Mouse (Mus musculus) intestine, postnatal 0 days (tissue): ENCODE measurements around the gene Spcs2. TPM values are rescaled to one million over a fixed set of nuclear protein-coding genes. Genes with fewer than 3 reads are reported as not detected.
A peak's percentile ranks its signal among the peaks of the same experiment; 100 is the strongest.

ENCODE experiments used
- ATAC-seq: fragments of 200-750 bp; cut with Nextera tagmentation; 2 replicates; pipeline ENCODE4 v1.8.0; 2017; ENCODE audit warnings: mild to moderate bottlenecking, moderate TSS enrichment, moderate library complexity
- H3K27ac ChIP-seq: fragments of 300-500 bp; sonication (generic); 2 replicates; pipeline ENCODE4 v1.5.1; 2014; ENCODE audit warnings: mild to moderate bottlenecking, low read depth, low read length, moderate library complexity
- H3K27me3 ChIP-seq: fragments of 300-500 bp; sonication (generic); replicated peaks from 2 replicates; pipeline ENCODE4 v1.6.1; 2014; ENCODE audit warnings: low read length, mixed read lengths; ENCODE audit not compliant: control insufficient read depth, insufficient read depth
- H3K36me3 ChIP-seq: fragments of 300-500 bp; sonication (generic); 2 replicates; pipeline ENCODE4 v1.6.1; 2014; ENCODE audit warnings: mild to moderate bottlenecking, moderate library complexity; ENCODE audit not compliant: control insufficient read depth, insufficient read depth
- H3K4me1 ChIP-seq: fragments of 300-500 bp; sonication (generic); replicated peaks from 2 replicates; pipeline ENCODE4 v1.6.1; 2014; ENCODE audit warnings: antibody characterized with exemption, low read length, mixed read lengths; ENCODE audit not compliant: control insufficient read depth, insufficient read depth
- H3K4me2 ChIP-seq: fragments of 300-500 bp; sonication (generic); replicated peaks from 2 replicates; pipeline ENCODE4 v1.6.1; 2014; ENCODE audit warnings: low read depth, mild to moderate bottlenecking, moderate library complexity
- H3K4me3 ChIP-seq: fragments of 300-500 bp; sonication (generic); 2 replicates; pipeline ENCODE4 v1.5.1; 2014; ENCODE audit warnings: low read depth, low read length
- H3K9ac ChIP-seq: fragments of 300-500 bp; sonication (generic); 2 replicates; pipeline ENCODE4 v1.6.1; 2014; ENCODE audit warnings: mild to moderate bottlenecking, low read depth, low read length
- H3K9me3 ChIP-seq: fragments of 300-500 bp; sonication (generic); 2 replicates; pipeline ENCODE4 v1.6.1; 2016; ENCODE audit warnings: mixed run types; ENCODE audit not compliant: control insufficient read depth
- CTCF ChIP-seq: sonication (generic); IDR thresholded peaks from 2 replicates; pipeline ENCODE4 v1.5.1; 2016; ENCODE audit warnings: low read depth, mild to moderate bottlenecking, control low read depth, antibody characterized with exemption, moderate library complexity
- WGBS: fragments of 180-500 bp; shearing (Covaris S2); extraction: QIAGEN DNeasy Blood & Tissue Kit; methylation state at CpG from one replicate; pipeline ENCODE4 v1.1.7; 2014; 5-methylcytosine and 5-hydroxymethylcytosine counted together
- polyA plus RNA-seq: library from polyadenylated mRNA; unstranded; fragments of >200 nt; fragmentation: Nextera tagmentation; extraction: Ambion mirVana; gene quantifications from 2 replicates; pipeline ENCODE4 v1.2.1, GENCODE M21; 2015

The Spcs2 gene
- polyA plus RNA-seq, 1 experiment from 2014 or later, result 238 TPM

GRCm38 (mm10) chr7:99858175-99858812, 5.0 kb downstream of the Spcs2 start:
- H3K4me3 ChIP-seq, result peak overlapping the region; percentile 82
- peaks cover 11% of the 10 kb centered on the region for H3K36me3 ChIP-seq
- 0 out of 2 replicates have a peak, but pooled peaks cover 3% of the 10 kb centered on the region for H3K4me1 ChIP-seq
- ATAC-seq, result peak; percentile 34; the same call in 1 of the 2 replicates
- peak overlapping the region; percentile 55 for H3K27ac ChIP-seq
- peak overlapping the region; percentile 69 for H3K9ac ChIP-seq
- TF ChIP-seq CTCF, result no peak
- no peaks in the 10 kb centered on the region for H3K9me3 ChIP-seq
- no peaks in the 10 kb centered on the region for H3K27me3 ChIP-seq
- WGBS, result under 1% methylated on average over 19 of the region's 19 CpGs
- H3K4me2 ChIP-seq, result peak overlapping the region; percentile 64

DNA sequence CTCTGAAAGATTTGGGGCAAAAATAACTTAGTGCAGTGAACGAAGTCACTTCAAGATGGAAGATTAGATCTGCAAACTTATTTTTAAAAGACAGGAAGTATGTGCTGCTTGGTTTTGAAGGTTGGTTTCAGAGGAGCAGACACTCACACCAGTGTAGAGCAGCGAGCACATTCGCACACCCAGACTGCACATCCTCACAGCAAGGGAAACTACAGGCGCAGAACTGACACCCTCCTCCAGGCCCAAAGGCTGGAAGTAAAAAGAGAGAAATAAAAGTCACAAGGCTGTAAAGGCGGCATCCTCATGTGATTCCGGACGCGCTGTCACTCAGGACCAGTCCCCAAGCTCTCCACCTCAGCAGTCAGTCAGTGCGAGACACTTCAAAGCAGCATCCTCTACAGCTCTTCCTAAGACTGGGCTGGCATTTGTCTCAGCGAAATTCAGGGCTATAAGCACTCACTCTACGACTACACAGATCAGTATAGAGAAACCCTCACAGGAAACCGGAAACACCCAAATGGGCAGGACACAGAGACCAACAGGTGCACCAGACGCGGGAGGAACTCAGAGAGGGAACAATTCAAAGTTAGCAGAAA, 6.9 kb downstream of the Spcs2 start:
- ATAC-seq, result no peak
- H3K36me3 ChIP-seq, result peaks cover 11% of the 10 kb centered on the region
- H3K9me3 ChIP-seq, result no peaks in the 10 kb centered on the region
- H3K4me1 ChIP-seq, result 0 out of 2 replicates have a peak, but pooled peaks cover 3% of the 10 kb centered on the region
- no peak overlapping the region for H3K4me3 ChIP-seq
- no peak for TF ChIP-seq CTCF
- no peak overlapping the region for H3K9ac ChIP-seq
- no peaks in the 10 kb centered on the region for H3K27me3 ChIP-seq
- WGBS, result 82% methylated on average over 14 of the region's 14 CpGs
- no peak overlapping the region for H3K4me2 ChIP-seq
- H3K27ac ChIP-seq, result no peak overlapping the region

DNA sequence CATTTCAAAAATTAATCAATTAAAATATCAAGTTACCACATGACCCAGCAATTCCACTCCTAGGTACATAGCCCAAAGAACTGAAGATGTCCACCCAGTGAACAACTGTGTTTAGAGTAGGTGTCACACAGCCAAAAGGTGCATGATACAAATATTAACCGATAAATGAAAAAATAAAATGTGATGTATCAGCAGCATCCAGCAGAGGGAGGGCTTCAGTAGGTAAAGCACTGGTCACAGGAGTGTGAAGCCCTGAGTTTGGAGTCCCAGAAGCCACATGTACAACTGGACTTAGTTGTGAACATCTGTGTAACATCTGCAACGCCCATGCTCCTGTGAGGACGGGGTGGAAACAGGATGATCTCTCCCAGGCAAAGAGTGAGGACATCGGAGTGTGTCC, 9.0 kb downstream of the Spcs2 start:
- Histone ChIP-seq H3K4me3 (no peak overlapping the region), H3K36me3 (peaks cover 11% of the 10 kb centered on the region), H3K27ac (no peak overlapping the region), H3K9me3 (no peaks in the 10 kb centered on the region), H3K4me1 (0 out of 2 replicates have a peak, but pooled peaks cover 3% of the 10 kb centered on the region), H3K27me3 (no peaks in the 10 kb centered on the region), H3K4me2 (no peak overlapping the region), H3K9ac (no peak overlapping the region)
- 87% methylated on average over 4 of the region's 4 CpGs for WGBS
- peak; percentile 41; the same call in 1 of the 2 replicates for TF ChIP-seq CTCF
- ATAC-seq, result no peak

GRCm38 (mm10) chr7:99853350-99853749, 9.9 kb downstream of the Spcs2 start:
- H3K4me3 ChIP-seq, result no peak overlapping the region
- no peaks in the 10 kb centered on the region for H3K9me3 ChIP-seq
- no peak for ATAC-seq

GRCm38 (mm10) chr7:99851618-99852017, 11.6 kb downstream of the Spcs2 start:
- WGBS, result 85% methylated on average over 6 of the region's 6 CpGs

More at GRCm38 (mm10) chr7:99853350-99853749, 9.9 kb downstream of the Spcs2 start:
- peak; percentile 34 for TF ChIP-seq CTCF
- Histone ChIP-seq H3K4me1 (0 out of 2 replicates have a peak, but pooled peaks cover 3% of the 10 kb centered on the region), H3K36me3 (peaks cover 17% of the 10 kb centered on the region), H3K27ac (no peak overlapping the region), H3K27me3 (no peaks in the 10 kb centered on the region), H3K9ac (no peak overlapping the region), H3K4me2 (no peak overlapping the region)
- 71% methylated on average over 7 of the region's 7 CpGs for WGBS

GRCm38 (mm10) chr7:99851121-99851520, 12.1 kb downstream of the Spcs2 start:
- WGBS, result 66% methylated on average over 1 of the region's 1 CpGs
- no peak overlapping the region for H3K27ac ChIP-seq

More at GRCm38 (mm10) chr7:99851618-99852017, 11.6 kb downstream of the Spcs2 start:
- Histone ChIP-seq H3K4me3 (no peak overlapping the region), H3K36me3 (peaks cover 29% of the 10 kb centered on the region), H3K27me3 (no peaks in the 10 kb centered on the region), H3K9ac (no peak overlapping the region), H3K9me3 (no peaks in the 10 kb centered on the region), H3K4me2 (no peak overlapping the region), H3K27ac (no peak overlapping the region), H3K4me1 (no peaks in the 10 kb centered on the region)
- ATAC-seq, result no peak
- no peak for TF ChIP-seq CTCF

More at GRCm38 (mm10) chr7:99851121-99851520, 12.1 kb downstream of the Spcs2 start:
- H3K27me3 ChIP-seq, result no peaks in the 10 kb centered on the region
- no peak for ATAC-seq
- no peak overlapping the region for H3K9ac ChIP-seq
- H3K4me1 ChIP-seq, result no peaks in the 10 kb centered on the region
- H3K36me3 ChIP-seq, result peaks cover 30% of the 10 kb centered on the region
- H3K4me2 ChIP-seq, result no peak overlapping the region
- no peaks in the 10 kb centered on the region for H3K9me3 ChIP-seq
- no peak overlapping the region for H3K4me3 ChIP-seq
- TF ChIP-seq CTCF, result no peak
